Mouse (Mus musculus): ENCODE data around the gene Pygo2. TPM values are rescaled to one million over a fixed set of nuclear protein-coding genes. Genes with fewer than 3 reads are reported as not detected.
A peak's percentile ranks its signal among the peaks of the same experiment; 100 is the strongest.

Gene Pygo2
- polyA plus RNA-seq, 1 experiment from 2014 or later = 5.9 TPM

DNA sequence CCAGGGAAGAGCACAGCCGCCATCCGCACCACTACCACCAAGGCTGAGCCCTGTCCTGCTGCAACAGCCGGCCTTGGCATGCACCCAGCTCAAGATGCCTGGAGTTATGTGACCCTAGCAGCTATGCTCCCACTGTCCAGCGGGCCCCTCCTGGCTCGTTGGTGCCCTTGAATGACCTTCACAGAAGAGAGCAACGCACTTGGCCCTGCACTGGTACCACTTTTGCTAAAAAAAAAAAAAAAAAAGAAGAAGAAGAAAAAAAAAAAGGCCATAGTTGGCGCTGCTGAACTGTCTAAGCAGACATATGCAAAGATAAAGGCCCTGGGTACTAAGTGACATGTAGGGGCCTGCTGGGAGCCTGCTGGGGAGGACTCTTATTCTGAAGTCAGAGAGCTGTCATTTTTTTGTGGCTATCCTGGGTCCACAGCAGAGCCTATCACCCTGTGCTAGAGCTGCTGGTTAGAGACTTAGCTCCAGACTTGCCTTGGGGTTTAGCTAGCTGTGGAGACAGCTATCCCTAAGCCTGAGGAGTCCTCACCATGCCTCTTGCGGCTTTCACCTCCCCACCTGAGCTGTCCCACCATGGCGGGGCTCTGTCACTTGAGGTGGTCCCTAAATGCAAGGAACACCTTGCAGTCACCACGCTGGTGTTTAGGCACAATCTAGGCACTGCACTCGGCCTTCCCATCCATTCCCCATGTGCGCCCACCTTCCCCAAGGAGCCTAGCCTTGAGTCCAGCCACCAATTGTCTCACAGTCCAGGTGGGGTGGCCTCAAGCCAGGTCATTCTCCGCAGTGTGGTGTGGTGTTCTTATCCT, 18.9 kb downstream of the Pygo2 start:
- H3K4me1 ChIP-seq (ENCODE audit: insufficient read depth) = peaks cover 8% of the 10 kb centered on the region; the same call in 1 of the 2 replicates
- H3K9me3 ChIP-seq (ENCODE audit: low read length) = no peaks in the 10 kb centered on the region
- peak; percentile 87 for ATAC-seq
- DNase-seq = peak; percentile 43
- TF ChIP-seq EP300 (IDR thresholded peaks at IDR 0.05; ENCODE audit: low read depth) = no peak
- TF ChIP-seq CTCF (IDR thresholded peaks at IDR 0.05; ENCODE audit: low read depth) = no peak
- H3K27me3 ChIP-seq (ENCODE audit: insufficient read depth, low read length) = no peaks in the 10 kb centered on the region
- H3K9ac ChIP-seq (replicated peaks) = no peak overlapping the region
- no peak overlapping the region for H3K27ac ChIP-seq (ENCODE audit: low read depth)
- peaks cover 33% of the 10 kb centered on the region for H3K36me3 ChIP-seq (replicated peaks; ENCODE audit: insufficient read depth, low read length)
- peak overlapping the region; percentile 57 for H3K4me2 ChIP-seq (ENCODE audit: low read depth, low read length)
- 37% methylated on average over 13 of the region's 13 CpGs for WGBS (ENCODE audit: insufficient replicate concordance)
- no peak overlapping the region for H3K4me3 ChIP-seq (ENCODE audit: low read depth, low read length)

DNA sequence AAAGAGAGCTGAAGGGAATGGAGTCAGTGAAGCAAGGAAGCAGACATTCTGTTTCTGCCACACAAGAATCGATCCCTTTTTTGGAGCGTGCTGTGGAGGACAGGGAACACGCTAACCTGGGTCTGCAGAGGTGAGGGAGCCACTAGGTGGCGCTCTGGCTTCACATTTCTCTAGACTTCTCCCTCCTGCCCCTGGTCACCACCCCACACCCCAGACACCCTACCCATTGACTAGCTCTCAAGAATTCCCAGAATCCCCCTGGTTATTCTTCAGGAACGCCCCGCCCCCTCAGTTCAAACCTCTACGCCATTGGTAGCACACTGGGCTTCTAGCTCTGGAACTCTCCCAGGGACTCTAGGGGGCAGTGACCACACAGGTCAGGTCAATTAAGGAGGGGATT, 19.5 kb downstream of the Pygo2 start:
- no peak overlapping the region for H3K4me3 ChIP-seq (ENCODE audit: low read depth, low read length)
- H3K27ac ChIP-seq (ENCODE audit: low read depth) = no peak overlapping the region

DNA sequence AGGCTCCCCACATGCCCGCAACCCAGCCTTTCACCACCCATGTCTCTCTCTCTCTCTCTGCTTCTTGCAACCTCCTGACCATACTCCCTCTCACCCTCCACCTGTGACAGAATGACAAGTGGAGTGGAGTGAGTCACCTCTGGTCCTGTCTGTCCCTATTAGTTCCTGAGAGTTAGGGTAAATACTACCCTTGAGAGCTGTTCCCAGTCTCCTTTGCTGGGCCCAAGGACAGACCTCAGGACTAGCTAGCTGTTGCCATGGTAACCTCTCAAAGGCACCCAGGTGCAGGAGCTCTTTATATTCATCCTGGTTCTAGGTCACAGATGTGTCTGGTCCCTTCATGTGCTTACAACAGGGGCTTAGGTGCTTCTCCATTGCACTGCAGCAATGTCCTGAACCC, 21.9 kb downstream of the Pygo2 start:
- H3K9ac ChIP-seq (replicated peaks) = no peak overlapping the region
- no peak overlapping the region for H3K4me2 ChIP-seq (ENCODE audit: low read depth, low read length)
- no peak for DNase-seq
- H3K27me3 ChIP-seq (ENCODE audit: insufficient read depth, low read length) = no peaks in the 10 kb centered on the region
- peaks cover 10% of the 10 kb centered on the region for H3K36me3 ChIP-seq (replicated peaks; ENCODE audit: insufficient read depth, low read length)
- H3K4me1 ChIP-seq (ENCODE audit: insufficient read depth) = peaks cover 11% of the 10 kb centered on the region
- no peak overlapping the region for H3K4me3 ChIP-seq (ENCODE audit: low read depth, low read length)
- TF ChIP-seq CTCF (IDR thresholded peaks at IDR 0.05; ENCODE audit: low read depth) = no peak
- TF ChIP-seq EP300 (IDR thresholded peaks at IDR 0.05; ENCODE audit: low read depth) = no peak
- no peak for ATAC-seq
- no peaks in the 10 kb centered on the region for H3K9me3 ChIP-seq (ENCODE audit: low read length)
- 85% methylated on average over 1 of the region's 1 CpGs for WGBS (ENCODE audit: insufficient replicate concordance)
- no peak overlapping the region for H3K27ac ChIP-seq (ENCODE audit: low read depth)

More for the DNA sequence above, 19.5 kb downstream of the Pygo2 start:
- H3K4me2 ChIP-seq (ENCODE audit: low read depth, low read length) = peak overlapping the region; percentile 57
- 27% methylated on average over 7 of the region's 7 CpGs for WGBS (ENCODE audit: insufficient replicate concordance)
- peaks cover 8% of the 10 kb centered on the region; the same call in 1 of the 2 replicates for H3K4me1 ChIP-seq (ENCODE audit: insufficient read depth)
- TF ChIP-seq CTCF (IDR thresholded peaks at IDR 0.05; ENCODE audit: low read depth) = peak; percentile 83
- TF ChIP-seq EP300 (IDR thresholded peaks at IDR 0.05; ENCODE audit: low read depth) = no peak
- peak; percentile 83 for ATAC-seq
- H3K36me3 ChIP-seq (replicated peaks; ENCODE audit: insufficient read depth, low read length) = peaks cover 30% of the 10 kb centered on the region
- H3K27me3 ChIP-seq (ENCODE audit: insufficient read depth, low read length) = no peaks in the 10 kb centered on the region
- DNase-seq = peak; percentile 87
- no peak overlapping the region for H3K9ac ChIP-seq (replicated peaks)
- H3K9me3 ChIP-seq (ENCODE audit: low read length) = no peaks in the 10 kb centered on the region

DNA sequence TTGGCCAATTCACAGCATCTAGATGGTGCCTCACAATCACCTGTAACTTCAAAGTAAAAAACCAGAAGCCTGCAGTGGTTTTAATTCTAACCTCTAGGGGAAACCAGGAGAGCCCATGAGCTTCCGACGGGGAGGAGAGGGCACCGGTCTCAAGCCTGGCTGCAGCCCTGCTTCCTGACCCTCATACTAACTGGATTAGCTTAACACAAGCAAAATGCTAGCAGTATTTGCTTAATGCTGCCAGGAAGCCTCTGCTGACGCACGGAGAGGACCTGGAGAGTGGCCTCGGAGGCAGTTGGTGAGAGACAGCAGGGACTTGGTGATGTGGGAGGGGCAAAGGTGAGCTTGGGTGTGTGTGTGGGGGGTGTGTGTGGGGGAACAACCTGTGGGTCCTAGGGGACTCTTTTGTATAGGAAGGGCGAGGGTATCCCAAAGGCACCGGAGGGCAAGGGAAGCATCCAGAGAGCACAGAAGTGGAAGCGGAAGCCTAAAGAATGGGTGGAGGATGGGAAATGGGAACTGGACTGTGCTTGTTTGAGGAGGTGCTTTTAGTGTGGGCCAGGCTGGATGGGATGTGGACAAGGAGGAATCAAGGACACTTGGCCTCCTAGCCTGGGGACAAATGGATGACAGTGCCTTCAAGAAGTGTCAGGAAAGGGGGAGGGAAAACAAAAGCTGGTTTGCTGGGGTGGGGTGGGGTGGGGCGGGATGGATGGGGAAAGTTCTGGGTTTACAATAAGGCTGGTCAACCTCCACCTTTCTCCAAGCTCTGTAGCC, 24.6 kb downstream of the Pygo2 start, which contains the start of gene Pmvk:
TSS of gene Pmvk (plus strand) at position 141 of the 777 bp plus-strand sequence.
- no peak for TF ChIP-seq EP300 (IDR thresholded peaks at IDR 0.05; ENCODE audit: low read depth)
- no peak for TF ChIP-seq CTCF (IDR thresholded peaks at IDR 0.05; ENCODE audit: low read depth)
- H3K27me3 ChIP-seq (ENCODE audit: insufficient read depth, low read length) = no peaks in the 10 kb centered on the region
- WGBS (ENCODE audit: insufficient replicate concordance) = 58% methylated on average over 10 of the region's 10 CpGs
- H3K27ac ChIP-seq (ENCODE audit: low read depth) = no peak within 1 kb of the TSS
- no peak within 1 kb of the TSS for H3K9ac ChIP-seq (replicated peaks)
- H3K4me1 ChIP-seq (ENCODE audit: insufficient read depth) = peaks cover 11% of the 10 kb centered on the region
- no peak for DNase-seq
- ATAC-seq = no peak
- no peak within 1 kb of the TSS for H3K4me2 ChIP-seq (ENCODE audit: low read depth, low read length)
- H3K36me3 ChIP-seq (replicated peaks; ENCODE audit: insufficient read depth, low read length) = no peaks in the 10 kb centered on the region
- H3K4me3 ChIP-seq (ENCODE audit: low read depth, low read length) = no peak within 1 kb of the TSS
- no peaks in the 10 kb centered on the region for H3K9me3 ChIP-seq (ENCODE audit: low read length)

DNA sequence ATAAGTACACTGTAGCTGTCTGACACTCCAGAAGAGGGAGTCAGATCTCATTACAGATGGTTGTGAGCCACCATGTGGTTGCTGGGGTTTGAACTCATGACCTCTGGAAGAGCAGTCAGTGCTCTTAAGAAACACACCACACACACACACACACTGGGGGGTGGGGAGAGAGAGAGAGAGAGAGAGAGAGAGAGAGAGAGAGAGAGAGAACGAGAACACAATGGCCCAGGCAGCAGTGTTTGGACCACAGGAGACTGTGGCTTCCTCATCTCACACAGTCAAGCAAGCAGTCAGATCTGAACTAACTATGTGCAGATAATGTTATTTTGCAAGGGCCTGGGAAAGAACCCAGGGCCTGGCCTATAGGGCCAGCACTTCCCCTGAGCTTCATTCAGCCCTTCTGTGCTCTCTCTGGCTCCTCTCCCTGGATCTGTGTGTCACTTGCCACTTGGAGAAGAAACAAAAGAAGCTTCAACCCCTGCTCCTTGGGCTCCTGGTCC, 25.8 kb downstream of the Pygo2 start:
- no peak for DNase-seq
- no peak overlapping the region for H3K4me2 ChIP-seq (ENCODE audit: low read depth, low read length)
- H3K9me3 ChIP-seq (ENCODE audit: low read length) = no peaks in the 10 kb centered on the region
- WGBS (ENCODE audit: insufficient replicate concordance) = 80% methylated on average over 1 of the region's 1 CpGs
- H3K27ac ChIP-seq (ENCODE audit: low read depth) = no peak overlapping the region
- no peak overlapping the region for H3K9ac ChIP-seq (replicated peaks)
- TF ChIP-seq EP300 (IDR thresholded peaks at IDR 0.05; ENCODE audit: low read depth) = no peak
- TF ChIP-seq CTCF (IDR thresholded peaks at IDR 0.05; ENCODE audit: low read depth) = no peak
- no peak for ATAC-seq
- no peaks in the 10 kb centered on the region for H3K27me3 ChIP-seq (ENCODE audit: insufficient read depth, low read length)
- H3K4me3 ChIP-seq (ENCODE audit: low read depth, low read length) = no peak overlapping the region
- no peaks in the 10 kb centered on the region for H3K36me3 ChIP-seq (replicated peaks; ENCODE audit: insufficient read depth, low read length)
- peaks cover 20% of the 10 kb centered on the region for H3K4me1 ChIP-seq (ENCODE audit: insufficient read depth)
